Mouse (Mus musculus): ENCODE results near the gene Tbc1d8b. TPM values are rescaled to one million over a fixed set of nuclear protein-coding genes. Genes with fewer than 3 reads are reported as not detected.
A peak's percentile ranks its signal among the peaks of the same experiment; 100 is the strongest.

The Tbc1d8b gene
- polyA plus RNA-seq, 1 experiment, result 2.0 TPM

GRCm38 (mm10) chrX:139654350-139655063 is 30.3 kb upstream of the Tbc1d8b start:
- Histone ChIP-seq H3K27me3 (ENCODE audit: control insufficient read depth, insufficient read depth, low read length, poor library complexity, severe bottlenecking) (no peaks in the 10 kb centered on the region), H3K9ac (ENCODE audit: low read depth, poor library complexity, severe bottlenecking) (no peak overlapping the region), H3K36me3 (ENCODE audit: control insufficient read depth, insufficient read depth, low read length, poor library complexity, severe bottlenecking) (no peaks in the 10 kb centered on the region), H3K27ac (ENCODE audit: insufficient read depth, low read length) (no peak overlapping the region), H3K9me3 (replicated peaks; ENCODE audit: control insufficient read depth, insufficient read depth, low read length, poor library complexity, severe bottlenecking) (no peaks in the 10 kb centered on the region), H3K4me1 (ENCODE audit: control insufficient read depth, insufficient read depth, low read length) (no peaks in the 10 kb centered on the region), H3K4me3 (ENCODE audit: low read depth, low read length) (no peak overlapping the region)
- TF ChIP-seq EP300 (IDR thresholded peaks at IDR 0.05; ENCODE audit: insufficient read depth, low read depth, low read length), result no peak
- no peak for TF ChIP-seq POLR2A (IDR thresholded peaks at IDR 0.05; ENCODE audit: insufficient read depth, low read length)
- TF ChIP-seq CTCF (IDR thresholded peaks at IDR 0.05; ENCODE audit: low read depth, low read length), result no peak

GRCm38 (mm10) chrX:139662111-139662510 is 22.7 kb upstream of the Tbc1d8b start:
- Histone ChIP-seq H3K27ac (ENCODE audit: insufficient read depth, low read length) (no peak overlapping the region), H3K4me3 (ENCODE audit: low read depth, low read length) (no peak overlapping the region), H3K9ac (ENCODE audit: low read depth, poor library complexity, severe bottlenecking) (no peak overlapping the region)

GRCm38 (mm10) chrX:139665829-139666228 is 19.0 kb upstream of the Tbc1d8b start:
- no peaks in the 10 kb centered on the region for H3K36me3 ChIP-seq (ENCODE audit: control insufficient read depth, insufficient read depth, low read length, poor library complexity, severe bottlenecking)
- H3K9ac ChIP-seq (ENCODE audit: low read depth, poor library complexity, severe bottlenecking), result no peak overlapping the region
- no peak for TF ChIP-seq EP300 (IDR thresholded peaks at IDR 0.05; ENCODE audit: insufficient read depth, low read depth, low read length)
- no peaks in the 10 kb centered on the region for H3K27me3 ChIP-seq (ENCODE audit: control insufficient read depth, insufficient read depth, low read length, poor library complexity, severe bottlenecking)
- H3K4me3 ChIP-seq (ENCODE audit: low read depth, low read length), result no peak overlapping the region
- H3K4me1 ChIP-seq (ENCODE audit: control insufficient read depth, insufficient read depth, low read length), result no peaks in the 10 kb centered on the region
- H3K27ac ChIP-seq (ENCODE audit: insufficient read depth, low read length), result no peak overlapping the region
- no peaks in the 10 kb centered on the region for H3K9me3 ChIP-seq (replicated peaks; ENCODE audit: control insufficient read depth, insufficient read depth, low read length, poor library complexity, severe bottlenecking)

More at GRCm38 (mm10) chrX:139662111-139662510, 22.7 kb upstream of the Tbc1d8b start:
- Histone ChIP-seq H3K27me3 (ENCODE audit: control insufficient read depth, insufficient read depth, low read length, poor library complexity, severe bottlenecking) (no peaks in the 10 kb centered on the region), H3K36me3 (ENCODE audit: control insufficient read depth, insufficient read depth, low read length, poor library complexity, severe bottlenecking) (no peaks in the 10 kb centered on the region), H3K9me3 (replicated peaks; ENCODE audit: control insufficient read depth, insufficient read depth, low read length, poor library complexity, severe bottlenecking) (no peaks in the 10 kb centered on the region), H3K4me1 (ENCODE audit: control insufficient read depth, insufficient read depth, low read length) (no peaks in the 10 kb centered on the region)
- TF ChIP-seq POLR2A (IDR thresholded peaks at IDR 0.05; ENCODE audit: insufficient read depth, low read length) (no peak), EP300 (IDR thresholded peaks at IDR 0.05; ENCODE audit: insufficient read depth, low read depth, low read length) (no peak), CTCF (IDR thresholded peaks at IDR 0.05; ENCODE audit: low read depth, low read length) (no peak)

GRCm38 (mm10) chrX:139684410-139684774 is 404 bp upstream of the Tbc1d8b start:
- H3K27ac ChIP-seq (ENCODE audit: insufficient read depth, low read length), result no peak overlapping the region
- no peaks in the 10 kb centered on the region for H3K36me3 ChIP-seq (ENCODE audit: control insufficient read depth, insufficient read depth, low read length, poor library complexity, severe bottlenecking)
- no peaks in the 10 kb centered on the region for H3K27me3 ChIP-seq (ENCODE audit: control insufficient read depth, insufficient read depth, low read length, poor library complexity, severe bottlenecking)
- H3K9me3 ChIP-seq (replicated peaks; ENCODE audit: control insufficient read depth, insufficient read depth, low read length, poor library complexity, severe bottlenecking), result no peaks in the 10 kb centered on the region
- H3K4me3 ChIP-seq (ENCODE audit: low read depth, low read length), result peak overlapping the region; percentile 94
- no peaks in the 10 kb centered on the region for H3K4me1 ChIP-seq (ENCODE audit: control insufficient read depth, insufficient read depth, low read length)
- no peak overlapping the region for H3K9ac ChIP-seq (ENCODE audit: low read depth, poor library complexity, severe bottlenecking)
- TF ChIP-seq POLR2A (IDR thresholded peaks at IDR 0.05; ENCODE audit: insufficient read depth, low read length), result no peak
- TF ChIP-seq EP300 (IDR thresholded peaks at IDR 0.05; ENCODE audit: insufficient read depth, low read depth, low read length), result no peak
- no peak for TF ChIP-seq CTCF (IDR thresholded peaks at IDR 0.05; ENCODE audit: low read depth, low read length)

GRCm38 (mm10) chrX:139714381-139714780 is 29.6 kb downstream of the Tbc1d8b start, which contains the start of gene Gm15013:
Gm15013 (minus strand) TSS chrX:139714481.
- no peak for TF ChIP-seq EP300 (IDR thresholded peaks at IDR 0.05; ENCODE audit: insufficient read depth, low read depth, low read length)
- TF ChIP-seq POLR2A (IDR thresholded peaks at IDR 0.05; ENCODE audit: insufficient read depth, low read length), result no peak
- no peak for TF ChIP-seq CTCF (IDR thresholded peaks at IDR 0.05; ENCODE audit: low read depth, low read length)
- Histone ChIP-seq H3K27ac (ENCODE audit: insufficient read depth, low read length) (no peak within 1 kb of the TSS), H3K4me3 (ENCODE audit: low read depth, low read length) (no peak within 1 kb of the TSS), H3K4me1 (ENCODE audit: control insufficient read depth, insufficient read depth, low read length) (no peaks in the 10 kb centered on the region), H3K9ac (ENCODE audit: low read depth, poor library complexity, severe bottlenecking) (no peak within 1 kb of the TSS), H3K36me3 (ENCODE audit: control insufficient read depth, insufficient read depth, low read length, poor library complexity, severe bottlenecking) (no peaks in the 10 kb centered on the region), H3K9me3 (replicated peaks; ENCODE audit: control insufficient read depth, insufficient read depth, low read length, poor library complexity, severe bottlenecking) (no peaks in the 10 kb centered on the region), H3K27me3 (ENCODE audit: control insufficient read depth, insufficient read depth, low read length, poor library complexity, severe bottlenecking) (no peaks in the 10 kb centered on the region)

GRCm38 (mm10) chrX:139722350-139722749 is 37.6 kb downstream of the Tbc1d8b start:
- Histone ChIP-seq H3K4me3 (ENCODE audit: low read depth, low read length) (no peak overlapping the region), H3K27me3 (ENCODE audit: control insufficient read depth, insufficient read depth, low read length, poor library complexity, severe bottlenecking) (no peaks in the 10 kb centered on the region), H3K4me1 (ENCODE audit: control insufficient read depth, insufficient read depth, low read length) (no peaks in the 10 kb centered on the region), H3K27ac (ENCODE audit: insufficient read depth, low read length) (no peak overlapping the region), H3K9me3 (replicated peaks; ENCODE audit: control insufficient read depth, insufficient read depth, low read length, poor library complexity, severe bottlenecking) (no peaks in the 10 kb centered on the region), H3K36me3 (ENCODE audit: control insufficient read depth, insufficient read depth, low read length, poor library complexity, severe bottlenecking) (no peaks in the 10 kb centered on the region), H3K9ac (ENCODE audit: low read depth, poor library complexity, severe bottlenecking) (no peak overlapping the region)
- TF ChIP-seq EP300 (IDR thresholded peaks at IDR 0.05; ENCODE audit: insufficient read depth, low read depth, low read length) (no peak), POLR2A (IDR thresholded peaks at IDR 0.05; ENCODE audit: insufficient read depth, low read length) (no peak)

Measured in ES-Bruce4 (cell line).